Mouse (Mus musculus): ENCODE measurements around the gene P4ha2.

Gene P4ha2

DNA sequence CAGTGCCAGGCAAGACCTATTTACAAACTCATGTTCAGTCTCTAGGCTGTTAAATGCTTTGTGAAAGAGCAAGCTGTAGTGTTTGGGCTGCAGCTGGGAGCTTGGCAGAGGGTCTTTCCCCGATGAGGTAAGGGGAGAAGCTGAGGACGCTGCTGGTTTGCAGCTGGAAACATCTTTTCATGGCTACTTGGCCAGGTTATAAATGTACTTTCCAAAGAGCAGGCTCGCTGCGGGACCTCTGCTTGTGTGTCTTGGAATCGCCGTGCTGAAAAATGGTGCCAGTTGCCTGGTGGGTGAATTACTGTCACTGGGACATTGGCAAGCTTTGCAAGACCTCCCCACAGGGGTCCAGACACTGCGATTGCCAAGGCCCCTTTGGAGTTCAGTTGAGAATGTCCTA is 7.3 kb downstream of the P4ha2 start:
- no peak for DNase-seq (ENCODE audit: low spot score in 2 of 2)

DNA sequence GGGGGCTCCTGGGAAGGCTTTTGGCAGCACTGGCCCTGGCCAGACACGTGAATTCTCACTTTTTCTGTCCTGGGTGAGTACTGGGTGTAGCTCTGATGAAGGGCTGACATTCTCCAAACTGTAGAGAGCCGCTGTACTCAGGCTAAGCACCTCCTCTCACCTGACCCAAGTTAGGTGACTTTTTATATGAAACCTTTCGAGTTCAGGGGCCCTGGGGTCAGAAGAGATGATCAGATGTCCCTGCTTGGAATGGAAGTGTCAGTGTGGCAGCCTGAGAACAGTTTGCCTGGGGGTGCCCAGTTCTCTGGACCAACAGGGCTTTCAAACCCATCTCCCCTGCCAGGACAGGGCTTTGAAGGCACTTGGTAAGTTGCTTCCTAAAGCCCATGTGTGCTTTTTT is 8.2 kb downstream of the P4ha2 start:
- DNase-seq (ENCODE audit: low spot score in 2 of 2), result no peak

DNA sequence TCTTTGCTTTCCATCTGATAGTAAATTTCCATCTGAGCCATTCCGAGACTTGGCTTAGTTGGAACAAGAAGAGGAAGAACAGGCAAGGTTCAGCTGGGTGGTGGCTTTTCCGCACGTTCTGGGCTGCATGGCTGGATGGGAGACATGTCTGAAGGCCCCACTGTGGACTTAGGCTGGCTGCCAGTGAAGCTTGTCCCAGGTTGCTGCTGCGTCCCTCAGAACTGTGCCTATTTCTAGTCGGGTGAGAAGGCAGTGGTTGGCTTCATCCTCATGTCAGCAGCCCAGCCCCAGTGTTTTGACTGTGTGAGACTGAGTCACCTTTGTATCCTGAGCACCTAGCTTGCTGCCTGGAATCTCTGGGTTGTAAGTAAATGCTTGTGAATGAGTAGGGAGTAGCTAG is 9.0 kb downstream of the P4ha2 start:
- no peak for DNase-seq (ENCODE audit: low spot score in 2 of 2)

DNA sequence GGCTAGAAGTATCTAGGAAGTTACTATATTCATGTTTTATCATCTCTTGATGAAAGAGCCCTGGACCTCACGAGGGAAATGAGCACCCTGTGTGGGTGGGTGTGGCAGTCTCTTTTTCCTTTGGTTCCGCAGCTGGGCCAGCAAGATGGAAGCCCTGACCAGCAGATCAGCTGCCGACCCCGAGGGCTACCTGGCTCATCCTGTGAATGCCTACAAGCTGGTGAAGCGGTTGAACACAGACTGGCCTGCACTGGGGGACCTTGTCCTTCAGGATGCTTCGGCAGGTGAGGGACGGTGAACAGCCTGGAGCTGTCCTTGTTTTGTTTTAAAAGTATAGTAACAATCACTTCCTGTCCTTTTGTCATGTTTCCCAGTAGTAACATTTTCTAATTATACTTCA is 11.4 kb downstream of the P4ha2 start:
- no peak for DNase-seq (ENCODE audit: low spot score in 2 of 2)

DNA sequence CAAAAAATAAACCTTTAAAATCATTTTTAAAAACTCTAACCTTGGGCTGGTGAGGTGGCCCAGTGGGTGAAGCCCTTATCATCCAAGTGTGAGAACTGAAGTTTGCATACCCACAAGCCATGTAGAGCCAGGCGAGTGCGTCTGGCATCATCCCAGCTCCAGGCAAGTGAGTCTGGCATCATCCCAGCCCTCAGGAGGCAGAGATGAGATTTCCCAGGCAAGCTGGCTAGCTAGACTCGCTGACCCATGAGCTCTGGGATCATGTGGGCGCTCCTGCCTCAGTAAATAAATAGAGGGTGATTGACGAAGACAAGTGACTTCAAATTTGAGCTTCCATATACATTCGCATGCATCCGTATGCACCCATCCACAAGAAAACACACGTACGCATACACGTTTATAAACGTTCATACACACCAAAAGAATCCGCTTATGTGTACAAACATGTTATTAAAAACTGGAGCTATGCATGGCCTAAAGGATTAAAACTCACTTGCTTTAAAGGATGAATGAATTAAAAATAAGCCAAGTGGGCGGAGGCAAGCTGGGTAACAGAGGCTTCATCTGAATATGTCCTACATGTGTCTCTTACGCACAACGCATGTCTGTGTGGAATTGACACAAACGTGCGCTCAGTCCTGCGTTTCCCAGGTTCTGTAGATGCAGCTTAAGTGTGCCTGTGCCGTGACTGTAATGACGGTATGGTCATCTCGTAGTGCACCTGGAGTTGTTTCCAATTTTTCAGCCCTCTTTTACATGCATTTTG is 12.3 kb downstream of the P4ha2 start:
- DNase-seq (ENCODE audit: low spot score in 2 of 2), result no peak

DNA sequence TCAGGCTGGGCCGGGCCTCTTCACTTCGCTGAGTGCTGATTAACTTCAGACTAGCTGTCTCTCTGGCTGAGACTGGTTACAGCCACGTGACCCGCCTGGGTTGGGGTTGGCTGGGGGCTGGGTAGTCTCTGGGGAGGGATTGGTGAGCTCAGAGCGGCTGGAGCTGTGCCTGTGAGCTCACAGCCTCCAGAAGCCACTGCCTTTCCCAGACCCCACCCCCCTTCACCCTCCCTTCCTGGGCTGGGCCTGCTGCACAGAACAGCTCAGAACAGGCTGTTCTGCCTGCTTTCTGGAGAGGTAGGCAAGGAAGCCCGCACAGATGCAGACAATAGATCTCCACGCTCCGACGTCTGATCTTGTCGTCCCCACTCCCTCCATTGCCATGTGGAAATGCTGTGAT is 13.0 kb downstream of the P4ha2 start:
- DNase-seq (ENCODE audit: low spot score in 2 of 2), result peak; percentile 83 to 90

DNA sequence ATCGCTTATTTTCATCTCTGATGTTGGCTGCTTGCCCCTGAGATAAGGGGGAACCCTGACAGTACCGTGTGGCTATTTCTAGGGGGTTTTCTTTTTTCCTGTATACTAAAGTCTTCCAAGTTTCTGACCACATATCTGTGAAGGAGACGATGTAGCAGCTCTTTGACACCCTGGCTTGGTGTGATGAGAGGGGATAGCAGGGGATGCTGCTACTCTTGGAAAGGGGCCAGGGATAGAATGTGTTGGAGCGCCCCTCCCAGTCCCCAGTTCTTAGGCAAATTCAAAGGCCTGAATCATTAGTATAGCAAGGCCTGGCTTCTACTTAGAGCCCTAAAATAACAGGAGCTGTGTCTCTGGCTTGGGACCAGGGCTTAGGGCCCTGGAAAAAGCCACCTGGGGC is 13.5 kb downstream of the P4ha2 start:
- no peak for DNase-seq (ENCODE audit: low spot score in 2 of 2)

DNA sequence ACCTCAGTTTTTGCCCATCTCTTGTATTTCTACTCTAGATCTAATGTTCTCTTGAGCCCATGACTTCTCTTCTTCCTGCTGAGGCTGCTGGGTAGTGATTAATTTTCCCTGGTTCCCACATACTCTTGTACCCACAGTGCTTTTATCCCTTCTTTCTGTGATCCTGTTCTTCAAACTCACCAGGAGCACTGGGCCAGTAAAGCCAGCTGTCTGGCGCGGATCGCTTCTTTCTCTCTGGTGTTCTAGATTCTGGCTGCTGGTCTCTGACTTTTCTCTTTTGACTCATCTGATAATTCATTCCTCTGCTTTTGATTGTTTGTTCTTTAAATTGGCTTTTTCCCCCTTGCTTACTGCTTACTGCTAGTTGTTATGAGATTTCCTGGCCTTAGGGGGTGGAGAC is 14.9 kb downstream of the P4ha2 start:
- DNase-seq (ENCODE audit: low spot score in 2 of 2), result no peak

DNA sequence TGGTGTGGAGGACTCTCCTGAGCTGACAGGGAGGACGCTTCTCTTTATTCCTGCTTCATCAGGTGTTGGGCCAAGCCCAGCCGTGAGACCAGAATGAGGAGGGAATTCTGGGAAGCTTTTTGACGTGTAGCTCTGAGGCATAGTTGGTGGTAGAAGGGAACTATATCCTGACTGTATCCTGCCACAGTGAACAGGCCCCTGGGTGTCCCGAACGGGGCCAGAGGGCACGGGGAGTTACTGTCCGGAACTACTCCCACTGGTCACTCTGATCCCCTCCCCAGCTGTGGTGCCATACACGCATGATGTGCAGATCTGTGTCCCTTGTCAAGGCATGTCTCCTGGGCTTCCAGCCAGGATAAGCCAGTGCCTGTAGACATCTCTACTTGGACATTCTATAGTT is 15.4 kb downstream of the P4ha2 start:
- DNase-seq (ENCODE audit: low spot score in 2 of 2), result no peak

DNA sequence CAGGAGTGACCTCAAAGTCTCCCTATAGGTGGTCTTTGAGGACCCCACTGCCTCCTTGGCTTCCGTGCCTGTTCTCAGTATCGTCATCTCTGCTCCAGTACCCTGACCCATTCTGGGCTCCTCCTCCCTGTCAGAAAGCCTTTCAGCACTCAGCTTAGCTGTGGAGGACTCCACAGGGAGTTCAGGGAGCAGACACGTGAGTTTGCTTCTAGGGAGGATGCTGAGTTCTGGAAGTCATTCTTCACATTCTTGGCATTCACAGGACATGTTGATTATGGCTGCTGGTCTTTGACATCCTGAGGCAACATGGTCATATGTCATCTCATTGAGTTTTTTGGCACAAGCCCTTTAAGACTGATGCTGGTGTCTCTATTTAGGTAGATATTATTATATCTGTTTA is 16.0 kb downstream of the P4ha2 start:
- DNase-seq (ENCODE audit: low spot score in 2 of 2), result no peak

DNA sequence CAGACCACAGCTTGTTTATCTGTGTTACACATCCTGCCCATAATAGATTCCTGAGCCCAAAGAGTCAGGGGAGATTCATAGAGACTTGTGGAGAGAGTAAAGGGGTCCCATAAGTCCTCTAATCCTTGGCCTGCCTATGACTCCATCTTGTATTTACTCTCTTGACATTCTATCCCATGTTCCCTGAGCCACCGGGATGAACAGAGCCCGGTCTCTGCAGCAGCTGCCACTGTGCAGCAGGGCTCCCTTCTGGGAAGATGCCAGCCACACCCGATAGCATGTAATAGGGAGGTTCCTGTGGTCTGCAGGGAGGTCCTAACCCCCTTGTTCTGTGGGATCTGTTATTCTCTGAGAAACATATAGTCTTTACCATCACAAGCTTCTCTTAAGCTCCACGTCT is 16.5 kb downstream of the P4ha2 start:
- no peak for DNase-seq (ENCODE audit: low spot score in 2 of 2)

DNA sequence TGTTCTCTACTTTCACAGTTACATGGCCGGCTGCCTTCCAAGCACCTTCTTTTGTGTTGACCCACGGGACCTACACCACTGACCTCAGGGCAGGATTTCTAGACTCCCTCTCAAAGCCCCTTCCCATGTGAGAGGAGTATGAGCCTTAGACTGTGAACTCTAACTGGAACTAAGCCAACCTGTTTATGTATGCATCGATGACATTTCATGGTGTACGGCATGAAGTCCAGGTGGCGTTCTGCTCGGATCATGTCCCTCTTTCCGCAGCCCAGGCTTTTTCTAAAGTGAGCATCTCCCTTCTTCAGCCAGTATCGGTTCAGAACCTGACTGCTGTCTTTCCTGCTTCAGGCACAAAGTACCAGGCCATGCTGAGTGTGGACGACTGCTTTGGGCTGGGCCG is 17.2 kb downstream of the P4ha2 start:
- DNase-seq (ENCODE audit: low spot score in 2 of 2), result no peak

DNA sequence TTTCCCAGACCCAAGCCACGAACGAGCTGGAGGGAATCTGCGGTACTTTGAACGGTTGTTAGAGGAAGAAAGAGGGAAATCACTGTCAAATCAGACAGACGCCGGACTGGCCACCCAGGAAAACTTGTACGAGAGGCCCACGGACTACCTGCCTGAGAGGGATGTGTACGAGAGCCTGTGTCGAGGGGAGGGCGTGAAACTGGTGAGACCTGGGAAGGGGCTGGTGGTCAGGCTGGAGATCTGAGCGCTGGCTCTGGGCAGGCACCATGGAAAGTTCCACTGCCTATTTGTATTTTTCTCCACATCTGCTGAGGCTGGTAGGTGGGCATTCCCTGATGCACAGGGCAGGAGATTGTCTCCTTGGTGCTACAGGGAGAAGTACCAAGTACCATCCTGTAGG is 19.2 kb downstream of the P4ha2 start:
- DNase-seq (ENCODE audit: low spot score in 2 of 2), result no peak

DNA sequence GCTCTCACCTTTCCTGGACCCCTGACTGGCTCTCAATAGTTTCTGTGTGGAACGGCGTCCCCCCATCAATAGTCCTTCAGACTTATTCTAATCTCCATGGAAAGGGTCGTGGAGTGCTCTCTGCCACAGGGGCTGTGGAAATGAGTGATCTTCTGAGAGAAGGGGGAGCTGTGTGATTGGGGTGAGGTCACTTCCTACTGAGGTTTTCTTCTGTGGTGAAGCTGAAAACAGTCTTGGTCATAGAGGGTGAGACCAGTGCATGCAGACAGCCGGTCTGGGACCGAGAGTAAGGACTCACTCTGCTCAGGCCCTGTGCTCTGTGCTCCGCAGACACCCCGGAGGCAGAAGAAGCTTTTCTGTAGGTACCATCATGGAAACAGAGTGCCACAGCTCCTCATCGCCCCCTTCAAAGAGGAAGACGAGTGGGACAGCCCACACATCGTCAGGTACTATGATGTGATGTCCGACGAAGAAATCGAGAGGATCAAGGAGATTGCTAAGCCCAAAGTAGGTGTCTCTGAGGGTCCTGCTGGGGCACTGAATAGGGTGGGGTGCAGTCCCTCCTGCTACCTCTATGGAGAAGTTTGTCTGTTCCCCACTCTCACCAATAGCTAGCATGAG is 20.0 kb downstream of the P4ha2 start:
- DNase-seq (ENCODE audit: low spot score in 2 of 2), result no peak

DNA sequence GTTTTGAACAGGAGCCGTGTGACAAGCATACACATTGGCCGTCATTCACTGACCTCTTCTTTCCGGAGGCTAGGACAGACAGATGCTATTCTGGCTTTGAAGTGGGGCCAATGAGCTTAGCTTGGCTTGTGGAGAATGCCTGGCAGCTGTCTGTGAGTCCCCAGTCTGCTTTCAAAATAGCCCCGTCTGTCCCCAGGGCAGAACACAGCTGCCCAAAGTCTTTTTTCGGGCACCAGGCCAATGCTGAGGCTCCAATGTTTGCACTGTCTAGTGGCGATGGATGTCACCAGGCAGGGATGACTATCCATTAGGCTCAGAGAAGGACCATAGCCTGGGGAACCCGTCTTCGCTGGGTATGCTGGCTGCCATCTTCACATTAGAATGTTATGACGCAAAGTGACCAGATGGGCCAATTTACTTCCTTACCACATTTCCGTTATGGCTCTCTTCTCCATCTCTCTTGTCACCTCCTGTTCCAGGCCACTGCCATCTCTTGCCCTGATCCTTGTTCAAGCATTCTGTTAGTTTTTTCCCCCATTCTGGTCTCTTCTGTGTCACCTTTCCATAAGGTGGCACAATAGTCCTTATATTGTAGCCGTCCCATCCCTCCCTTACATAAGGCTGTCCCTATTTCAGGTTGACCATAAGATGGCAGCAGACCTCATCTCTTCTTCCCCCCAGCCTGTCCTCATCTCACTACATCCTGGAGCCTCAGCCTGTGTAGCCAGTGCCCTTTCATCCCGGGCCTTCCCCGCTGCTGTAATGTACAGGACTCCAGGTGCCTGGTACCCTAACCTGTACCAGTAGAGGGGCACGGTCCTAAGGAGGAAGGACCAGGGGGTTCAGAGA is 22.7 kb downstream of the P4ha2 start:
- peak in 1 of 2 experiments; percentile 55 for DNase-seq (ENCODE audit: low spot score in 2 of 2)

DNA sequence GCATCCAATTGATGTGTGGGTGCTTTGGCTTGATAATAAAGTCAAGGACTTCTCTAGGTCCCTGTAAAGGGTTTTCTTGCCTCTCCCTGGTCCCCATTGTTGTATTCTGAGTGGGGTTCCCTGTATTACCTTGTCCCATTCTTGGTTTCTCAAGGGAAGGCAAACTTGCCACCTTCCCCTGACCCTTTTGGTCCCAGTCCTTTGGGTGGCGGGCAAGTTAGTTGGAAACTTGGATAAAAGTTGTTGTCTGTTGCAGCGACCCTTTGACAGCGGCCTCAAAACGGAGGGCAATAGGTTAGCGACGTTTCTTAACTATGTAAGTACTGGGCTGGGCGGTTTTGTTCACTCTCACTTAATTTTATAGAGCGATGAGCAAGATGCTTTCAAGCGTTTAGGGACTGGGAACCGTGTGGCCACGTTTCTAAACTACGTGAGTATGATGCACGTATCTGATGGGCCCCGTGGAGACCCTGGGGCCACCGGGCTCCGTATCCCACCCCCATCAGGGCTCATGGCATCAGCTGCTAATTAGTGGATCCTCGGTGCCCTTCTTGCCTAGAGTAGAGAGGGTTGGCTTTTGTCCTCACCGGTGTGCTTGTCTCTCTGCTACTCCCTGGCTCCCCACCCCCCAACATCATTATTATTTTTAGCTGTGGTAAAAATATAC is 26.2 kb downstream of the P4ha2 start:
- no peak for DNase-seq (ENCODE audit: low spot score in 2 of 2)

DNA sequence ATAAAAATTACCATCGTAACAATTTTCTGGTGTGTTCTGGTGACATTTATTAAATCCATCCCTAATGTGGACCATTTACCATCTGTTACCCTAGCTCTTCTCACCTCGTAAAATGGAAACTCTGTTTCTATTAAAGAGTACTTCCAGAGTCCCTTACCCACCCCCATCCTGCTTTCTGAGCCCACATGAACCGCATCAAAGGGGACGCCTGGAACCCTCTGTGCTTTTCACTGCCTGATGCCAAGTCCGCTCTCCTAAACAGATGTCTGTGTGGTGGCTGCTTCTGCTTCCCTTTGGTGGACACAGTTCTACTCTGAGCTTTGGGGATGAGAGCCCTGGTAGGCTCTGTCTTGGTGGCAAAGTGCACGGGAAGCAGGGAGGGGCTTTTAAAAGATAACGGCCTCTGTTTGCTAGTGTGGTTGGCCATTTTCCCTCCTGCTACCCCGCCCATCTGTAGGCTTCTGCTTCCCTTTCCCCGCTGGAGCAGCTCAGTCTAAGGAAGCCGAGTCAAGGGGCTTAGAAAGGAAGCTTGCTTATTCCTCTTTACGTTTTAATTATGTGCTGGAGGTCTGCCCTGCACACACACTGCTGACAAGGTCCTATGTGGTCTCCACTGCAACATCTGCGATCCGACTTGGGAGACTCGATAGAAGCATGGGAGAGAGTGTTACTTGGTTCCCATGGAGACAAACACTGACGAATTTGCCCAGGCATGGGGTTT is 26.9 kb downstream of the P4ha2 start:
- DNase-seq (ENCODE audit: low spot score in 2 of 2), result no peak

DNA sequence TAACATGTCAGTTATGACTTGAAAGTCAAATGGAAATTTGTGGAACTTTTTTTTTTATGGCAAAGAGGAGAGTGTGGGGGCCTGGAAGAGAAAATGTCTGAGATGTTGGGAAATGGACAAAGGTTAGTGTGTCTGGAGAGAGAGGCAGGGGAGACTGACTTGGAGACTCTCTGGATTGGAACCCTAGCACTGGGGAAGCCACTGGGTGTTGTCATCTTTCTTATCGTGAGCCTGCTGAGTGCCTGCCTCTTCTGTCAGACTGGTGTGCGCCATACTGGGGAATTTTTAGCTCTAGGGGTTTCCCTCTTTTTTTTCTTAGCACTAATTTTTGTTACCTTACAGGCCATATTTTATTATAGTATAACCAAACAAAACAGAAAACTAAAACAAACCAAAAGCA is 27.5 kb downstream of the P4ha2 start:
- DNase-seq (ENCODE audit: low spot score in 2 of 2), result no peak

DNA sequence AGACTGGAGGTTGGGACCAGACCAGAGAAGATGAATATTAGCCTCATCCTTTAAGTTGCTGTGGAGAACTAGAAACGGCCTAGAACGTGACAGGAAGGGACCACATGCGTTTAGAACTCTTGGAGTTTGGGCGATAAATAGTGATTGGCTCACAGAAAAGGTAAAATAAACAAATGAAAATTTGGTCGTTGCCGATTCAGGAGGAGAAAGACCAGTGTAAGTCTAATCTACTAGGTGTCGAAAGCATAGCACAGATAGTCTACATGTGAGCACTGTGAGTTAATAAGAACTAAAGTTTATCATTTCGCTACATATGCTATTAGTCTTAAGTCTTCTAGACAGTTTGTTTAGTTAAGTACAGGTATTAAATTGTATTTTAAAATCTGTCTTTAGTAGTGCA is 30.1 kb downstream of the P4ha2 start:
- no peak for DNase-seq (ENCODE audit: low spot score in 2 of 2)

DNA sequence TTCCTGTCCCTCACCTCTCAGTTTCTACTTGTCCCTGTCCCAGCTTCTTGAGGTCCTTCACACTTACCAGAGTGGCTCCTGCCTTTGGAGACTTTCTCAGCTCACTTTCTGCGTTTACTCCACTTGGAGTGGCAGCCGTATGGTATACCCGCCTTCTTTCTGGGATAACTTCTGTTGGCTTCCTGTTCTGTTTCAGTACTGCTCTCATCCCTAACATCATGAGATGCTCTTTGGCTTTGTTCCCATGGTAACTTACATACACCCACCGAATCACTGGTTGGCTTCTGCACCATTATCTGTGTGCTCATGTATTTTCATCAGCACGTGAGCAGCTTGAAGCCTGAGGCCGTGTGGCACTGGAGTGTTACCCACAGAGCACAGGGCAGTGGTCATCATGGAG is 30.8 kb downstream of the P4ha2 start:
- DNase-seq (ENCODE audit: low spot score in 2 of 2), result no peak

DNA sequence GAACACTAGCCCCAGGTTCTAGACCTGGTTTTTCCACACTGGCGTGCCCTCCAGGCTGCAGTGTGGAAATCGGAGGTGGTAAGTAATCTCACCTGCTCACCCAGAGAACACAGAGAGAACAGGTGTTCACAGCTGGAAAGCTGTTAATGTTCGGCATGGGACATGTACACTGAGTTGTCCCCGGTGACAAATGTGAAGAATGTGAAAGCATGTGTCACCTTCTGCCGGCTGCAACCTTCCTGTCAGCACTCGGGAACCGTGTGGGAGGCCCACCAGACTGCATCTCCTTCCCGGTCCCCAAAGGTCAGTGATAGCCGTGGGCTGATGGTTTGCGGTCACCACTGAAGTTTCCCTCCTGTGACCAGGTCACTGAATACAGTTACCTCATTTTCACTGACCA is 32.4 kb downstream of the P4ha2 start:
- DNase-seq (ENCODE audit: low spot score in 2 of 2), result no peak

DNA sequence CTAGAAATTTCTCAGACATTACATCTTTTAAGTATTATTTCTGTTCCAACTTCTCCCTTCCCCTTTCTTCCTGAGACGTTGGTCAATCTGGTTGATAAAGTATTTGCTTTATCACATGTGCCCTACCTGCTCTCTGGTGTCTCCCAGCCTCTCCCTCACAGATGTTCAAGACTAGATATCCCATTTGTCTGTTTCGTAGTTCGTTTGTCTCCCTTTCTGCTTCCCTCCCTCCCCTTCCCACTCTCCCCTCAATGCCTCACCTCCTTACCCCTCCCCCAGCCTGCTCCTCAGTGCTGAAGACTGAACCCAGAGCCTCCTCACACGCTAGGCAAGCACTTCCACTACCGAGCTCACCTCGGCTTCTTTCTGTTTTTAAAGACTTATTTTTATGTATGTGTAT is 35.0 kb downstream of the P4ha2 start:
- DNase-seq (ENCODE audit: low spot score in 2 of 2), result no peak

Measured in frontal cortex, postnatal 14 days (tissue).